Mouse (Mus musculus) ES-E14 (cell line): ENCODE results near the gene Slc39a11. TPM values are rescaled to one million over a fixed set of nuclear protein-coding genes. Genes with fewer than 3 reads are reported as not detected.
"Not testable (repeated sequence)": the region's sequence is repeated elsewhere in the genome, so short reads cannot be mapped to it uniquely, and the experiment has no call there.

ENCODE experiments used
- DNase-seq: peaks from one replicate; pipeline ENCODE4 v3.0.0-alpha.2; 2013; ENCODE audit warnings: low read depth, low spot score
- H3K27ac ChIP-seq: 2 replicates; pipeline ENCODE4 v1.5.1; 2012; ENCODE audit warnings: low read depth, mild to moderate bottlenecking, low read length, moderate library complexity, mixed read lengths; ENCODE audit not compliant: poor library complexity, insufficient read depth, severe bottlenecking
- H3K36me3 ChIP-seq: 2 replicates; pipeline ENCODE4 v1.6.1; 2012; ENCODE audit warnings: mild to moderate bottlenecking, low read length, moderate library complexity, mixed read lengths; ENCODE audit not compliant: control insufficient read depth, poor library complexity, insufficient read depth, severe bottlenecking
- H3K4me1 ChIP-seq, 2 experiments: fragments of 150-350 bp in 1 of 2; sonication (generic) in 1 of 2; 2 replicates each; pipeline ENCODE4 v1.6.1; 2012; ENCODE audit warnings: low read length in 2 of 2, mild to moderate bottlenecking in 1 of 2, mixed read lengths in 1 of 2; ENCODE audit not compliant: control insufficient read depth in 2 of 2, insufficient read depth in 2 of 2, poor library complexity in 1 of 2
- H3K4me3 ChIP-seq, 2 experiments: fragments of 150-350 bp in 1 of 2; sonication (generic) in 1 of 2; 2 replicates each; pipeline ENCODE4 v1.5.1; 2012; ENCODE audit warnings: low read length in 2 of 2, low read depth in 1 of 2, mild to moderate bottlenecking in 1 of 2, mixed read lengths in 1 of 2; ENCODE audit not compliant: insufficient read depth in 1 of 2, poor library complexity in 1 of 2, severe bottlenecking in 1 of 2
- H3K9ac ChIP-seq: 2 replicates; pipeline ENCODE4 v1.6.1; 2012; ENCODE audit warnings: low read depth, mild to moderate bottlenecking, low read length, mixed read lengths; ENCODE audit not compliant: poor library complexity, insufficient read depth, severe bottlenecking
- H3K9me3 ChIP-seq: fragments of 150-350 bp; sonication (generic); 2 replicates; pipeline ENCODE4 v1.6.1; 2012; ENCODE audit warnings: low read depth, mild to moderate bottlenecking, low read length; ENCODE audit not compliant: control insufficient read depth, insufficient read depth
- CHD2 ChIP-seq: IDR thresholded peaks from 2 replicates; pipeline ENCODE4 v1.6.1; 2014; ENCODE audit warnings: mild to moderate bottlenecking, low read depth, low read length, inconsistent platforms
- HCFC1 ChIP-seq: IDR thresholded peaks from 2 replicates; pipeline ENCODE4 v1.6.1; 2012; ENCODE audit warnings: low read length, inconsistent platforms, borderline replicate concordance; ENCODE audit not compliant: insufficient read depth
- MAFK ChIP-seq: IDR thresholded peaks from 2 replicates; pipeline ENCODE4 v1.6.1; 2014; ENCODE audit warnings: mild to moderate bottlenecking, low read depth, low read length, inconsistent platforms; ENCODE audit not compliant: insufficient read depth
- ZC3H11A ChIP-seq: IDR thresholded peaks from 2 replicates; pipeline ENCODE4 v1.6.1; 2012; ENCODE audit warnings: low read depth, mild to moderate bottlenecking, inconsistent platforms, low read length, borderline replicate concordance
- ZNF384 ChIP-seq: IDR thresholded peaks from 2 replicates; pipeline ENCODE4 v1.6.1; 2012; ENCODE audit warnings: low read depth, low read length, inconsistent platforms
- in situ Hi-C, 2 experiments: fragments of 600-800 bp; cut with MboI; formaldehyde crosslinking; loops; one replicate each; pipeline ENCODE4 v1.15.1; 2025; ENCODE audit warnings: low sequenced_read_pairs in 2 of 2, inconsistent platforms in 1 of 2; ENCODE audit not compliant: unreplicated experiment in 2 of 2
- total RNA-seq: library from RNA; depleted of rRNA; stranded (reverse); fragments of 300-350 nt; gene quantifications from 2 replicates; pipeline ENCODE4 v1.2.3, GENCODE M21; 2012

The Slc39a11 gene
- total RNA-seq, 1 experiment, result 17.0 TPM

GRCm38 (mm10) chr11:113568999-113569398, 80.9 kb downstream of the Slc39a11 start:
- no peak for DNase-seq
- no peak overlapping the region for H3K27ac ChIP-seq
- TF ChIP-seq ZC3H11A, result no peak
- TF ChIP-seq CHD2, result no peak
- TF ChIP-seq HCFC1, result no peak
- TF ChIP-seq ZNF384, result no peak
- no peak for TF ChIP-seq MAFK
- peaks cover 4% of the 10 kb centered on the region in 2 experiments; a peak in 2 of 4 replicates for H3K4me1 ChIP-seq
- in situ Hi-C loops, result loop anchor here in 1 of 2 experiments (25.0 kb wide), 1 partner anchor 757 kb away; no protein-coding TSS in a partner anchor
- no peaks in the 10 kb centered on the region for H3K9me3 ChIP-seq
- H3K4me3 ChIP-seq, result no peak overlapping the region
- H3K9ac ChIP-seq, result no peak overlapping the region
- no peaks in the 10 kb centered on the region for H3K36me3 ChIP-seq

DNA sequence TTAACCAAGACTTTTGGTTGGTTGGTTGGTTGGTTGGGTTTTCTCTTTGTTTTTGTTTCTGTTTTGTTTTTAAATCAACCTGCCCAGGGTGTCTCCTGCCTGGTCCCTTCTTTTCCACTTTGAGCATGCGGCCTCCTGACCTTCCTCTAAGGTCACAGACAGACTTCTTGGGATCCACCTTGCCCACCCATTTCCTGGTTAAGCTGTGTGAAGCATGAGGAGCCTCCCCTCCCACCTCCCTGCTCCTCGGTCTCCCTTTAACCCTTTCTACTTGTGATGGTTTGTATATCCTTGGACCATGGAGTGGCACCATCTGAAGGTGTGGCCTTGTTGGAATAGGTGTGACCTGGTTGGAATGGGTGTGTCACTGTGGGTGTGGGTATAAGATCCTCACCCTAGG, 82.0 kb downstream of the Slc39a11 start:
- H3K9me3 ChIP-seq, DNase-seq, H3K4me1 ChIP-seq, H3K9ac ChIP-seq, H3K27ac ChIP-seq, H3K36me3 ChIP-seq, H3K4me3 ChIP-seq: not testable (repeated sequence)
- in situ Hi-C loops, result loop anchor here in 1 of 2 experiments (25.0 kb wide), 1 partner anchor 756 kb away; no protein-coding TSS in a partner anchor

- Histone ChIP-seq H3K4me3 (peak overlapping the region; percentile 78 to 89), H3K27ac (no peak overlapping the region), H3K4me1 (peaks cover 4% of the 10 kb centered on the region in 2 experiments; a peak in 2 of 4 replicates), H3K9me3 (no peaks in the 10 kb centered on the region), H3K36me3 (no peaks in the 10 kb centered on the region), H3K9ac (peak overlapping the region; percentile 83)
- in situ Hi-C loops, result loop anchor here in 1 of 2 experiments (25.0 kb wide), 1 partner anchor 753 kb away; no protein-coding TSS in a partner anchor
- peak; percentile 90 for DNase-seq
- TF ChIP-seq CHD2 (peak; percentile 72), MAFK (no peak), HCFC1 (peak; percentile 50; the same call in 1 of the 2 replicates)
Observed at GRCm38 (mm10) chr11:113565006-113565995, 84.6 kb downstream of the Slc39a11 start.

- TF ChIP-seq MAFK (no peak), ZNF384 (no peak), ZC3H11A (no peak), HCFC1 (no peak), CHD2 (no peak)
- H3K36me3 ChIP-seq, result no peaks in the 10 kb centered on the region
- in situ Hi-C loops, result loop anchor here in 1 of 2 experiments (25.0 kb wide), 1 partner anchor 750 kb away; no protein-coding TSS in a partner anchor
- no peak overlapping the region for H3K9ac ChIP-seq
- no peaks in the 10 kb centered on the region for H3K9me3 ChIP-seq
- DNase-seq, result no peak
- H3K4me3 ChIP-seq, result no peak overlapping the region
- H3K4me1 ChIP-seq, result peaks cover 0 to 4% of the 10 kb centered on the region in 2 experiments; a peak in 1 of 4 replicates
- H3K27ac ChIP-seq, result no peak overlapping the region
Observed at GRCm38 (mm10) chr11:113562326-113562725, 87.6 kb downstream of the Slc39a11 start.
